Mouse (Mus musculus) Patski (cell line): ENCODE measurements around the gene Degs2. TPM values are rescaled to one million over a fixed set of nuclear protein-coding genes. Genes with fewer than 3 reads are reported as not detected.
"Not testable (repeated sequence)": the region's sequence is repeated elsewhere in the genome, so short reads cannot be mapped to it uniquely, and the experiment has no call there.

ENCODE experiments used
- ATAC-seq: fragments of 100-300 bp; one replicate; pipeline ENCODE4 v1.8.0; 2021
- CTCF ChIA-PET: fragments of 350-600 bp; sonication (Branson Sonifier 250); formaldehyde crosslinking; loops from one replicate; lab custom pipeline; 2022; ENCODE audit warnings: inconsistent platforms; lab: Charles Lee
- POLR2A ChIA-PET: fragments of 350-600 bp; sonication (Branson Sonifier 250); formaldehyde crosslinking; loops from one replicate; lab custom pipeline; 2022; ENCODE audit warnings: antibody characterized with exemption, inconsistent platforms; lab: Charles Lee
- DNase-seq: peaks from one replicate; pipeline ENCODE4 v3.0.0-alpha.2; 2011; ENCODE audit warnings: low read depth, low spot score
- H3K27me3 ChIP-seq: fragments of 371-371 bp; one replicate; pipeline ENCODE4 v1.5.1; 2021
- CTCF ChIP-seq: fragments of 100-300 bp; IDR thresholded peaks from one replicate; pipeline ENCODE4 v1.5.1; 2021
- in situ Hi-C: fragments of 300-500 bp; cut with MboI; formaldehyde crosslinking; loops from 3 replicates; pipeline ENCODE4 v1.11.1; 2018; ENCODE audit warnings: low pct_unique_long_range_greater_than_20kb, mixed read lengths
- polyA plus RNA-seq: library from polyadenylated mRNA; unstranded; gene quantifications from one replicate; pipeline ENCODE4 v1.2.3, GENCODE M21; 2021

Degs2 gene
- polyA plus RNA-seq, 1 experiment from 2014 or later, result 0.54 TPM

GRCm38 (mm10) chr12:108723841-108724240, 21.7 kb upstream of the Degs2 start:
- in situ Hi-C loops, result no loop called here
- CTCF ChIA-PET, result no interaction called here
- ATAC-seq (no peak), DNase-seq (no peak)
- H3K27me3 ChIP-seq, result no peaks in the 10 kb centered on the region
- no peak for TF ChIP-seq CTCF
- POLR2A ChIA-PET, result no interaction called here

DNA sequence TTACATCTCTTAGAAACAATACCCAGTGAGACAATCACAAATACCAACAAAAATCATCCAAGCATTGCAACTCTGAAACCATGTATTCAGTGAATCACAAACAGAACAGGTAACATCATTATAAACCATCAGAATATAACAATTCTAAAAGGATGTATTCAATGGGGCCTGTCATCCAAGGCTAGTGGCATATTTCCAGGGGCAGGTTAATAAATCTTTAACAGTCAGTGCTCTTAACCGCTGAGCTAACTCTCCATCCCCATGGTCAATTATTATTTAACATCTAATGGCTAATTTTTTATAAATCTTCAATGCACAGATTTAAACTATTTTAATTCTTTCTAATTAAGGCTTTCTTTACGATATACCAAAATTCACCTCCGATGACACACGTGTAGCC, 20.3 kb upstream of the Degs2 start:
- ChIA-PET POLR2A (no interaction called here), CTCF (no interaction called here)
- DNase-seq (no peak), ATAC-seq (no peak)
- TF ChIP-seq CTCF, result no peak
- no peaks in the 10 kb centered on the region for H3K27me3 ChIP-seq
- in situ Hi-C loops, result no loop called here

DNA sequence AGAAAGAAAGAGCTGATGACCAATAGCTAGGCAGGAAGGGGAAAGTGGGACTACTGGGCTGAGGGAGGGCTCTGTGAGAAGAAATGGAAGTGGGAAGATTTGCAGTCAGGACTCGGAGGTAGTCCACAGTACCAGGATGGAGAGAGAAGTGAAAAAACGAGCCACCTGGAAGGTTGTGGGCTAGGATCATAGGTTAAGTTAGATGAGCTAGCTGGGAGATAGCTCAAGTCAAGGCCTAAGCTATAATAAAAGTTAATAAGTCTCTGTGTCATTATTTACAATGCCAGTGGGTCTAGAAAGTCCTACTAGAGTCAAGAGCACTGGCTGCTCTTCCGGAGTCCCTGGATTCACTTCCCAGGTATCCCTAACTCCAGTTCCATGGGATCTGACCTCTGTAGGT, 16.4 kb upstream of the Degs2 start:
- TF ChIP-seq CTCF, result no peak
- POLR2A ChIA-PET, result no interaction called here
- CTCF ChIA-PET, result interaction anchor here (1.2 kb wide), 1 partner anchor 9 kb away, joined by 3 read pairs; no protein-coding TSS in a partner anchor
- no peak for ATAC-seq
- DNase-seq, result no peak
- in situ Hi-C loops, result no loop called here
- H3K27me3 ChIP-seq, result no peaks in the 10 kb centered on the region

- no peak for ATAC-seq
Measured at GRCm38 (mm10) chr12:108715854-108716253, 13.7 kb upstream of the Degs2 start.

GRCm38 (mm10) chr12:108713972-108714371, 11.9 kb upstream of the Degs2 start:
- ATAC-seq, DNase-seq, POLR2A ChIA-PET, in situ Hi-C loops, H3K27me3 ChIP-seq, CTCF ChIA-PET: not testable (repeated sequence)

More at GRCm38 (mm10) chr12:108715854-108716253, 13.7 kb upstream of the Degs2 start:
- POLR2A ChIA-PET, result no interaction called here
- CTCF ChIA-PET, result no interaction called here
- in situ Hi-C loops, result no loop called here
- H3K27me3 ChIP-seq, result no peaks in the 10 kb centered on the region
- no peak for TF ChIP-seq CTCF
- no peak for DNase-seq

- no peak for DNase-seq
- in situ Hi-C loops, result no loop called here
- no peak for TF ChIP-seq CTCF
- POLR2A ChIA-PET, result no interaction called here
- H3K27me3 ChIP-seq, result no peaks in the 10 kb centered on the region
- CTCF ChIA-PET, result no interaction called here
- ATAC-seq, result no peak
Measured at GRCm38 (mm10) chr12:108712481-108712880, 10.4 kb upstream of the Degs2 start.

- ChIA-PET CTCF (interaction anchor here (1.0 to 1.1 kb wide), 3 partner anchors 8 to 97 kb away, joined by 3 to 4 read pairs (median 3); no protein-coding TSS in a partner anchor), POLR2A (interaction anchor here (1.1 kb wide), 1 partner anchor 32 kb away, joined by 3 read pairs; no protein-coding TSS in a partner anchor)
- no peaks in the 10 kb centered on the region for H3K27me3 ChIP-seq
- in situ Hi-C loops, result no loop called here
- DNase-seq (peak; percentile 30), ATAC-seq (no peak)
- no peak for TF ChIP-seq CTCF
Measured at GRCm38 (mm10) chr12:108710861-108711615, 8.9 kb upstream of the Degs2 start.

- TF ChIP-seq CTCF, result no peak
- ATAC-seq, result no peak
- in situ Hi-C loops, result no loop called here
- no peak for DNase-seq
- ChIA-PET POLR2A (interaction anchor here (1.1 kb wide), 1 partner anchor 31 kb away, joined by 3 read pairs; no protein-coding TSS in a partner anchor), CTCF (interaction anchor here (0.7 to 1.2 kb wide), 5 partner anchors 7 to 97 kb away, joined by 3 to 4 read pairs (median 3); no protein-coding TSS in a partner anchor)
- no peaks in the 10 kb centered on the region for H3K27me3 ChIP-seq
Measured at GRCm38 (mm10) chr12:108709964-108710765, 8.1 kb upstream of the Degs2 start.

DNA sequence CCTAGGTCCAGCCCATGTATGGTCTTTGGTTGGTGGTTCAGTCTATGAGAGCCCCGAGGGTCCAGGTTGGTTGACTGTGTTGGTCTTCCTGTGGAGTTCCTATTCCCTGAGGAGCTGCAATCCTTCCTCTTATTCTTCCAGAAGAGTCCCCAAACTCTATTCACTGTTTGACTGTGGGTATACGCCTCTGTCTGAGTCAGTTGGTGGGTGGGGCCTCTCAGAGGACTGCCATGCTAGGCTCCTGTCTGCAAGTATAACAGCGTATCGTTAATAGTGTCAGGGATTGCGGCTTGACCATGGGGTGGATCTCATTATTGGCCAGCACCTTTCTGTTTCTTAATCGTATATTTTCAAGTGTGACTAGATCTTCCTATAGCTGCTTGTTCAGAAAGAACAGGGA, 7.3 kb upstream of the Degs2 start:
- H3K27me3 ChIP-seq, result no peaks in the 10 kb centered on the region
- TF ChIP-seq CTCF, result no peak
- in situ Hi-C loops, result no loop called here
- no peak for ATAC-seq
- no peak for DNase-seq
- POLR2A ChIA-PET, result no interaction called here
- CTCF ChIA-PET, result interaction anchor here (0.7 to 1.2 kb wide), 3 partner anchors 10 to 40 kb away, joined by 3 read pairs; no protein-coding TSS in a partner anchor

GRCm38 (mm10) chr12:108706129-108706528, 4.0 kb upstream of the Degs2 start:
- ATAC-seq (no peak), DNase-seq (no peak)
- ChIA-PET POLR2A (no interaction called here), CTCF (interaction anchor here (0.9 to 1.7 kb wide), 4 partner anchors 36 to 93 kb away, joined by 3 to 5 read pairs (median 4); no protein-coding TSS in a partner anchor)
- no peaks in the 10 kb centered on the region for H3K27me3 ChIP-seq
- in situ Hi-C loops, result no loop called here
- no peak for TF ChIP-seq CTCF
